Mouse (Mus musculus) right cerebral cortex, postnatal 4 days (tissue): ENCODE results near the gene Fam47e.

Experiments
- DNase-seq: peaks from one replicate; pipeline ENCODE4 v3.0.0-alpha.2; 2022

Fam47e gene

DNA sequence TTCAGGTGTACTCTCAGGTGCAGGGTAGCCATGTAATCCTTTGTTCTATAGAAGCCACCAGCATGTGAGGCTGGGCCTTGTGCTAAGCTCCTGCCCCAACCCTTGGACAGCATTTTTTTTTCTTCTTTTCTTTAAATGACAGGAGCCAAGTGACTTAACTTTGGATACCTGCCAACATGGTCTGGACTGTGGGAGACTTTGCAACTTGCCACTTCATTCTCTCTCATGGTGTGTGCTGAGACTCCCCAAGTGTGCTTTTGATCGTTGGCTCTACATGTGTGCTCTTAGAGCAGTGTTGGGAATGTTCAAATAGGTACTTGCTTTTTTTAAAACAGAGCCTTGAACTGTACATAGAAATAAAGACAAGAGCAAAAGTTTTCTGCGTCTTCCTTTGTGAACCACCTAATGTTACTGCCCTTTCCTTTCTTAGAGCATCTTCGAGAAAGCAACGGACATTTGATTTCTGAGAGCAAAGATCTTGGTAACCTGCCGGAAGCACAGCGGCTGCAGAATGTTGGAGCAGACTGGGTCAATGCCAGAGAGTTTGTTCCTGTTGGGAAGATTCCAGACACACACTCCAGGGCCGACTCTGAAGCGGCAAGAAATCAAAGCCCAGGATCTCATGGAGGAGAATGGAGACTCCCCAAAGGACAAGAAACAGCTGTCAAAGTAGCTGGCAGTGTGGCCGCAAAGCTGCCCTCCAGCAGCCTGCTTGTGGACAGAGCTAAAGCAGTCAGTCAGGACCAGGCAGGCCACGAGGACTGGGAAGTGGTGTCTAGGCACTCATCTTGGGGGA lies 49.8 kb downstream of the Fam47e start:
- DNase-seq = no peak

DNA sequence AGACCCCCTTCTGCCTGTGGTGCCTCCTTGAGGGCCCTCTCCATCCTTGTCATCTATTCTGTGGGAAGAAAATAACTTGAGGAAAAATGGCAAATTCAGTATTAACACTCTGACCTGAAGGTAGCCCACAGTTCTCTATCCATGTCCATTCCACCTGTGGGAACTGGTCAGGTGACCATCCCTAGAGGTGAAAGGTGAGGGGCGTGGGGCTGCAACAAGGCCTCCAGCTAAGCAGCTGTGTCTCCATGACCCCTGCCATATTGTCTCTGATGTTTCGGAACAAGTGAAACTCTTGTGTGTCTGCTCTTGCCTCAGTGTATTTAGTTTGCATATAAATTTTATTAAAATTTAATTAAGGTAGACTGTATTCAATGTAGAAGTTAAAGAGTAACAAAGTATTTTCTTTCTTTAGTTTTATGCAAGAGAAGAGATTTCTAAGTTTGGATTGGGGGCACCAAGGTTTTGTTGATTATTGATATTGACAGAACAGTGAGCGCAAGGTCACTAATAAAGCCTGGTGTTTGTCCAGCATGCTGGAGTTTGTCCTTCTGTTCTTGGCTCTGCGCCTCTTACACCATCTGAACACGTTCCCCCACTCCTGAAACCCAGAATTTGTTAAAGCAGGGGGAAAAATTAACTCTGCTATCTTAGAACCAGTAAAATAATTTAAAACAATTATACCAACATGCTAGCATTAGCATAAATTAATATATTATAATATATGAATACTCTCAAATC lies 52.8 kb downstream of the Fam47e start:
- DNase-seq = no peak

GRCm38 (mm10) chr5:92612756-92613155 lies 57.9 kb downstream of the Fam47e start:
- no peak for DNase-seq

DNA sequence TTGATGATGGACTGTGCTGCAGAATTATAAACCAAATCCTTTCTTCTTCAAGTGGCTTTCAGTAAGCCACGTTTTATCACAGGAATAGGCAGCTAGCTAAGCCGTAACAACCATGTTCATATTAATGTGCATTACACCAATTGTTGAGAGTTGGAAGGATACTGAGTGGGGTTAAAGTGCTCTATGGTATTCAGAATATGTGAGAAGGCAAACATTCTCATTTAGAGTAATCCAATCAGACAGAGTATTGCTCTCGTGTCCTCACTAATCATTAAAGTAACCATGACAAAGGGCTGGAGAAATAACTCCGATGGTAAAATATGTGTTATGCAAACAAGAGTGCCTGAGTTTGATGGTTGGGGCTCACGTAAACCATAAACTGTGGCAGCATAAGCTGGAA lies 67.0 kb downstream of the Fam47e start:
- no peak for DNase-seq

GRCm38 (mm10) chr5:92627896-92628295 lies 73.0 kb downstream of the Fam47e start:
- DNase-seq = no peak

DNA sequence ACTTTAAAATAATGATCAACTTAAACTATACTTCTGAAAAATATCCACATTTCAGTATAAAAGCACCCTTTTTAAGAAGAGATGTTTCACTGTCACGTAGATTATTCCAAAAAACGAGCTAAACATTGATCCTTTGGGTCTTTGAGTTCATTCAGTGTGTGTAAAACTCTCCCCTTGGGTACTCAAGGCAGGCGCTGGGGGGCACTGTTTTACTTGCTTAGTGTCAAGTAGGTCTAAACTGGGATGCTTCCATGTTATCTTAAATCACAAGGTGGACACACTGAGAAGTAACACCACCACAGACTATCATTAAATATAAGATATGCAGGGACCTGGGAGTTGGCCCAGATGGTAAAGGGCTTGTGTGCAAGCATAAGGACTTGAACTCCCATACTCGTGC lies 78.7 kb downstream of the Fam47e start:
- DNase-seq = no peak

GRCm38 (mm10) chr5:92634916-92635315 lies 80.0 kb downstream of the Fam47e start:
- no peak for DNase-seq

- no peak for DNase-seq
Measured at GRCm38 (mm10) chr5:92635891-92636290, 81.0 kb downstream of the Fam47e start.

GRCm38 (mm10) chr5:92640861-92641260 lies 86.0 kb downstream of the Fam47e start:
- no peak for DNase-seq
